Mouse (Mus musculus) layer of hippocampus, postnatal 10 days (tissue): Measurements from ENCODE around the gene Npepps. TPM values are rescaled to one million over a fixed set of nuclear protein-coding genes. Genes with fewer than 3 reads are reported as not detected.
"Not testable (repeated sequence)": the region's sequence is repeated elsewhere in the genome, so short reads cannot be mapped to it uniquely, and the experiment has no call there.

ENCODE experiments used
- DNase-seq, 2 experiments: peaks; one replicate each; pipeline ENCODE4 v3.0.0; 2021; ENCODE audit warnings: low spot score in 2 of 2
- total RNA-seq, 2 experiments: library from RNA; stranded (reverse); gene quantifications; 2 replicates each; pipeline ENCODE4 v1.2.3; 2021

Gene Npepps
- total RNA-seq, 2 experiments from 2014 or later: 144 to 159 TPM

DNA sequence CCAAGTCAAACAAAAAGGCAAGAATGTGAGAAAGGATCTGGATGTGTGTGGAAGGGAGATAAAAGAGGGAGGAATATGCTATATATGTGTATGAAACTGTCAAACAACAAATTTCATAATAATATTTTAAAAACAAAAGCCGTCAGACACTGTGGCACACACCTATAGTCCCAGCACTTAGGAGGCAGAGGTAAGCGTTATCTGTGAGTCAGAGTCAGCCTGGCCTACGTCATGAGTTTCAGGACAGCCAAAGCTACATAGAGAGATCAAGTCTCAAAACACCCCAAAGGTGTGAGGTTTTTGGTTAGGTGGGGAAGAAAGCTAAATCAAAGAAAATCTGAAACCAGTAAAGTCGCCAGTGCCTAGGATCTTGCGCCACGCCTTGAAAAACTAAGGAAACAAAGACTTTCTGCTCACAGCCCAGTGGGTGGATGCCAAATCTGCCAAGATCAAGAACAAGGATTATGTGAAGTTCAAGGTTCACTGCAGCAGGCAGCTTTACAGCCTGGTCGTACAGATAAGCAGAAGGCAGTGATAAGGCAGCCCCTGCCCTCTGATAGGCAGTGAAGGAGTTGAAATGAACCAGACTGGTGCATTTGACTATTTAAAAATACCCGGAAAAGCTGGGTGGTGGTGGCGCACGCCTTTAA is 33.8 kb downstream of the Npepps start:
- DNase-seq: no peak

DNA sequence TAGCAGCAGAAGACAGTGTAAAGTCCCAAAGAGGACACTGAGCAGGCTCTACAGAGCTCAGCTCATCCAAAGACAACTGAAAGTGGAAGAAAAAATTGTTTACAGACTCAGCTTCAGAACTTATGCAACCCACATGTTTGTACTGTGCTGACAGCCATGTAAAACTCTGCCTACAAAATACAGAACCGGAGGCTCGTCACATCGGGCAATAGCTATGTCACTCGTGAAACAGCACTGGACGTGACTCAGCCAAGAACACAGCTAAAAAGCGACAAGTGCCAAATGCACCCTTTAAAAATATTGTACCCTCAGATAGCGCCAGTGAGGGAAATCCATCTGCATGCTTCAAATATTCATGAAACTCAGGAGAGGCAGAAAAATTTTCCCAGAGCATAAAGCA is 39.1 kb downstream of the Npepps start:
- no peak for DNase-seq

DNA sequence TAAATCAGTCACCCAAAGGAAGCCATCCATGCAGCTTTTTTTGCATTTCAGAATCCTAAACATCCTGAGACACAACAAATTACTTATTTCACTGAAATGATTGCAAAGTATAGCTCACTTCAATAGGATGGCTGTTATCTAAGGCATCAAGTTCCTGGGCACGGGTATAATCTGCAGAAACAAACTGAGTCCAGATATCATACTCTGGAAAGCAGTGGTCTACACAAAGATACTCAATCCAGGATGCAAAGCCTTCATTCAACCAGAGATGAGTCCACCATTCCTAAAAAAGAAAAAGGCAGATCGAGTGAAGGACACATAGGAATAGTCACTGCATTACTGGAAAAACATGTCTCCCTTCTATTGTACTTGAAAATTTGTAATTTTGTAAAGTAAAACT is 42.5 kb downstream of the Npepps start:
- DNase-seq: no peak

DNA sequence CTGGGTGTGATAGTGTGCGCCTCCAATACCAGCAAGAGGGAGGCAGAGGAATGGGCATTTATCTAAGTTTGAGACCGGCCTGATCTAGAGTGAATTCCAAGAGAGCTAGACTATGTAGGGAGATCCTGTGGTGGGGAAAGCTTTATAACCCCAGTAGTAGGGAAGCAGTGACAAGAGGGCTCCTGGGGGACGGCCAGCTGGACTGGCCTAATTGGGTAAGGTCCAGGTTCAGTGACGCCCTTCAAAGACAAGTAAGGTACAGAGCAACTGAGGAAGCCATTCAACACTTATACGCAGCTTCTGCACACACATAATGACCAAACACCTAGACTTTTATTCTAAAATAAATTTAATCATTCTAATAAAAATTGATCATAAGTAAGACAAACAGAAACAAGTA is 48.0 kb downstream of the Npepps start:
- DNase-seq: no peak

DNA sequence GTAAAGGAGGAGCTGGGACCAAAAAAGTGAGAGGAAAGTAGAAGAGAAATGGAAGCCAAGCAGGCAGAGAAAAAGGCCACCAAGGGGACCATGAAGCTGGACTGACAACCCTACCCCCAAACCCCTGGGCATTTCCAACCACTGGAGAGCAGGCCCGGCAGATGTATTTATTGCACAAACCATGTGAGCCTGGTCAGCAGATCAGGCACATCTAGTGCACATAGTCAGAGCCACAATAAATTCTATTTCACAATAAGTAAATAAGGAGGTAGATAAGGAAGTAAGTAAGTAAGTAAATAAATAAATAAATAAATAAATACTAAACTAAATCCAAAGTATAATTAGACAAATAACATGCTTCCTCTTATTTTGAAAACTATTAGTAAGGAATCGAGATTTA is 51.0 kb downstream of the Npepps start:
- no peak for DNase-seq

DNA sequence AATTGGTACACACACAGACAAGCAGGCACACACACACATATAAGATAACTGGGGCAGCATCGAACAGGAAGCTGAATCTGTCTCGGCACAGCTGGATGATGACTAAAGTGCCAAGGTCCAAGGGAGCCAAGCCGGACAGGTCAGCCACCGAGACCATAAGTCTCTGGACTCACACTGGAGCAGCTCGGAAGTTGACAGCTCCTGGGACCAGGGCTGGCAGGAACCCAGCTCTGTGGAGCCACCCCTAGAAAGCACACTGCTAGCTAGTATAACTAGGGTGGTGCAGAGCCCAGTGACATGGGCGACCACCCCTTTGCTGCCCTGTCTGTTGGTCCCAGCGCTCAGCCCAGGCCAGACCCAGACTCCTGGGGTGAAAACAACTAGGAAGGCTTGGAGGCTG is 51.5 kb downstream of the Npepps start:
- no peak for DNase-seq

DNA sequence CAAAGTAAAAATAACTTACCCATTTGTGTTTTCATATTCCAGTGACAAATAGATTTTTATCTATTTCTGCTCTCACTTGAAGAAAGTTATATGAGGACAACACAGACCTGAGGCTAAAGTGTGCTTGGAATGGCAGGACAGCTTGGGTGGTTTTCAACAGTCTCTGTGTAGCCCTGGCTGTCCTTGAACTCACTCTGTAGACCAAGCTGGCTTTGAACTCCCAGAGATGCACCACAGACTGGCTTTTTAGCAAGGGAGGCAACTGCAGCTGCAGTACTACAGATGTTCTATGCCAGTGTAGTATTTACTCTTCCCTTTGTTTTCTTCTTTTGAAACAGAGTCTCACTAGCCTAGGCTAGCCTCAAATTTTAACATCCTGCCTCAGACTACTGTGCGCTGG is 54.3 kb downstream of the Npepps start:
- DNase-seq: no peak

DNA sequence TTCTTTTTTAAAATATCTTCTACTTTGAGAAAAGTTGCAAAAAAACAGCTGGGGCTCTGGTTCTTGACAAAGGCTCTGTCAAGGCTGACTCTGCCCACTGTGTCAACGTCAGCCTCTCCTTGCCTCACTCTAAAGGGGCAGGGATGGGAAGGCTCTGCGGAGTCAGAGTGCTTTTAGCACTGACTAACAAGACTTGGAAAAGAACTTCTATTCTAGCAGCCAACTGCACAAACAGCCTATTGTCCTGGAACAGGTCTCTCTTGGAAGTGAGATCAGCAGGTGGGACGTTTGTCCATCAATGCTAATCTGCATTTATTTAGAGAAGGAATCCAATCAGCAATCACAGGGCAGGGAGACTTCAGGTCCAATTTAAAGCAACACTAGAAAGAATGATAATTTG is 57.0 kb downstream of the Npepps start:
- DNase-seq: no peak

DNA sequence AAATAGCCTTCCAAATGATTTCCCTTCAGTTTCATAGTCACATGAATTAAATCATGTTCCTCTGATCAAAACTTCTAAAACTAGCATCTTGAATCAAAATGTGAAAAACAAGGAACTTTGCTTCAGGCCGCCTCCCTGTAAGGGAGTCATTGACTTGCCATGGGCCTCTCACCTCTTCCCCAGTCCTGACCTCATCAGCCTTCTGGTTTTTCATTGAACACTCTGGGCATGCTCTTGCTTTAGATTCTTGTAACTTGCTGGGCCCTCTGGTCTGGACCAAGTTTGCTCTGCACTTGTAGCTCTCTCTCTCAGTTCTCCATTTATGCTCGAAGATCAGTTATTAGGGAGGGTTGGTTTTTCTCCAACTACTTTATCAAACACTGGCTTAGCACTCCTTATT is 58.8 kb downstream of the Npepps start:
- no peak for DNase-seq

DNA sequence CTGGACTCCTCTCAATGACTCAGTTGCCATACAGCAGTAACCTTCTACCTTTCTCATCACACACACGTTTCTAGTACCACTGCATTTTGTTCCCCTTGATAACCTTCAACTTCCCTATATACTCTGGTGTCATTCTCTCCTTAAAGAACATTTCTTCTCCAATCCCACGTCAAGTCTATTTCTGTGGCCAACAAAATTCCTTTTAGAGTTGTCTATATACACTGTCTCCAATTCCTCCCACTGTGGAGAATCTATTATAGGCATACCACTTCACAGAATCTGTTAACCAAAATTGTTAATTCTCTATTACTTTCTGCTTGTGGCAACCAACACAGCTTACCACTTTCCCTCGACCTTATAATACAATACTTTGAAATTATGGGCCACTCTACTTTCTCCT is 60.2 kb downstream of the Npepps start:
- no peak for DNase-seq

DNA sequence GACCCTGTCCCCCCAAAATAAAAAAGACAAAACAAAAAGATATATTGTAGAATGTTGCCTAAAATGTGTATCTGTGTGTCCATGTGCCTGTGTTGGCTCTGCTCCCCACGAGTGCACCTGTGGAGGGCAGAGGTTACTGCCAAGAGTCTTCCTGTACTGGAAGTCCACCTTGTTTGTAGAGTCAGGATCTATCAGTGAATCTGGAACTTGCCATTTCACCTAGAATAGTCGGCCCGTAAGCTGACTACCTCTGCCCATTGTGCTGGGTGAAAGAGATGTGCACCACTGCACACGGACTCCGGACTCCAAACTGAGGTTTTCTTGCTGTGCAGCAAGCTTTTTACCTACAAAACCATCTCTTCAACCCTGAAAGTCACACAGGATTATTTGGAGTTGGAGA is 66.0 kb downstream of the Npepps start:
- no peak for DNase-seq

DNA sequence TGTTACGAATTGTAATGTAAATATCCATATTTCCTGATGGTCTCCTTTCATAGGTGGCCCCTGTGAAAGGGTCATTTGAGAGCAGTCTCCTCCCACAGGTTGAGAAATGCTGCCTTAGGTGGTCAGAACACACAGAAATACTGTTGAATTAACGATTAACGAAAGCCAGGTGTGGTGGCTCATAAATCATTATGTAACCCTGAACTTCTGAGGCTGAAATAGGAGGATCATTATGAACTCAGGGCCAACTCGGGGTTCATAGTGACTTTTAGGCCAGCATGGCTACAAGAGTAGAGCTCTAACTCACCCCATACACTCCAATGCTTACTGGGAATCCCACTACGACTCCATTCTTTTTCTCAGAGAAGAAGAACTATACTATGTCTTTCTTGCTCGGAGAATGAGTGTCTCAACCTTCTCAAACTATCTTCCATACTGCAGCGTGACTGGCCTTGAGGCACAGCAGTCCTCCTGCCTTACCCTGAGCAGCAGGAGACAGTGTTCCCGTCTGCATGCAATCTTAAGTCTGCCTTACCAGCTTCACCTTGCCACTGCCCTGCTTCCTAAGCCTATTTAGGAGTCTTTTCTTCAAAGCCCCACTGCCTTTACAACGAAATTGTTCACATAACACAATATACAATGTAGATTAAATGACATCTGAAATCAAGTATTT is 69.6 kb downstream of the Npepps start:
- DNase-seq: no peak

DNA sequence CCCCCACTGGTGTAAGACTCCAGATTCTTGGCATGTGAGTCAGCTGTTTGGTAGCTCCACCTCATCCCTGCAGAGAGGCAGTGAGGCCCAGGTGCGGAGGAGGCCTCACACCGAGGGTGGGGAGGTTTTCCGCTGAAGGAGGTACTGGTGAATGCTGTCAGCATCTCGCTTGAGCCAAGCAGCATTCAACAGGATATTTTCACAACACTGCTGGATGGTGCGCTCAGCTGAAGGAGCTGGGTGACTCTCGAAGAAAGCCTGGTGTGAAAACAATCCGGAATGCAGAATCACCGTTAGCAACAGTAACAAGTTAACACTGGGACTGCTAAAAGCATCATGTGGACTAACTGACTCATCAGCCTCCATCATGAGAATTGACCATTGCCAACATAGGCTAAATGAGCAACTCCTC is 73.4 kb downstream of the Npepps start:
- no peak for DNase-seq

DNA sequence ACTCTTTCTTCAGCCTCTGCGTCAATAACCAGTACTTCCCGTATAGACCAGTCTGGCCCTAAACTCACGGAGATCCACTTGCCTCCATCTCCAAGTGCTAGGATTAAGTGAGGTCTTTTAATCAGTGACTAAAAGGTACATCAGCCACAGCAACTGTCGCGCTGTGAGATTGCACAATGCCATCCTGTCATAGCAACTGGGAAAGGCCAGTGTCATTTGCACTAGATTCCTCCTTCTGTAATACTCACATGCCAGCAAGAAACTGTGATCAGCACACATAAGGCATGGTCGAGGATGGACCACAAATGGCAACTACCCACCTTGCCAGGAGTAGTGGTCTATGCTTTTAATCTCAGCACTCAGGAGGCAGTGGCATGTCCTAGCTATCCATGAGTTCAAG is 80.9 kb downstream of the Npepps start:
- DNase-seq: no peak

DNA sequence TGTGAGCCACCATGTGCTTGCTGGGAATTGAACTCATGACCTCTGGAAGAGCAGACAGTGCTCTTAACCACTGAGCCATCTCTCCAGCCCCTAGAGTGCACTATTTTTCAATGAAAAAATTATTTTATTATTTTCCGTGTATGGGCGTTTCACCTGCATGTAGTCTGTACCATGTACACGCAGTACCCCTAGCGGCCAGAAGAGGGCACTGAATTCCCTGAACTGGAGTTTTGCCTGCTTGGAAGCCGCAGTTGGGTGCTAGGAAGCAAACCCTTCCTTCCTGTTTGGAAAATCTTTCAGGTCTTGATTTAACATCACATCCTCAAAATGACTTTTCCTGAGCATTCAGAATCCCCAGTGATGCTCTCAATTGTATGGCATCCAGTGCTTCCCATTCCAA is 81.8 kb downstream of the Npepps start:
- peak; percentile 30 to 35 for DNase-seq

DNA sequence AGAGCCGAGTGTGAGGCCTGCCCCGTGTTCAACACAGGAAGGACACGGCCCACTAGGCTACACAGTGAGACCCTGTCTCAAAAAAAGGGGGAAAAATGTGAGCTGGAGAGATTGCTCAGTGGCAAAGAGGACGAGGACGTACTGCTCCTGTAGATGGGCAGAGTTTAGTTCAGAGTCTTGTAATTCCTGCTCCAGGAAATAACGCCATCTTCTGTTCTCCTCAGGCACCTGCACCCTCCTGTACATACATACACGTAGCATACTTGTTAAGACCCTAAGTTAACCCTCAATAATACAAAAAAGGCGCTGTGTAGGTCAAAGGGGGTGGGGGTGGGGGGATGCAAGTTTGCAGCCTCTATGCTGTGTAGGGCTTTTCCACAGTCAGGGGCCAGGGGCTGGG is 83.4 kb downstream of the Npepps start:
- no peak for DNase-seq

DNA sequence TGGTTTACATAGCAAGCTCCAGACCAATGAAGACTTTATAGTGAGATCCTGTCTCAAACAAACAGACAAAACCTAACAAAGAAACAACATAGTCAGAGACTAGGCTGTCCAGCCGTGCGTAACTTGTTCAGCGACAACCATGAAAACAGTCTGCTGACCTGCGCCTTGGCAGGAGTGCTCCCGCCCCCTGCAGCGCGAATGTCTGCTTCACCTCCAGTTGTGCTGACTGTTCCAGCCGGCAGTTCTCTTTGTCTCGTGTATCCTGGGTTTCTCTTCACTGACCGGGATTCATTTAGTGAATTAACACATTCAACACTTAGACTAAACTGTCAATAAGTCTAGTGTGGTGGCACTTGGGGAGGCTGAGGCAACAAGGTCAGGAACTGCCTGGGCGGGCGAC is 83.9 kb downstream of the Npepps start:
- no peak for DNase-seq

DNA sequence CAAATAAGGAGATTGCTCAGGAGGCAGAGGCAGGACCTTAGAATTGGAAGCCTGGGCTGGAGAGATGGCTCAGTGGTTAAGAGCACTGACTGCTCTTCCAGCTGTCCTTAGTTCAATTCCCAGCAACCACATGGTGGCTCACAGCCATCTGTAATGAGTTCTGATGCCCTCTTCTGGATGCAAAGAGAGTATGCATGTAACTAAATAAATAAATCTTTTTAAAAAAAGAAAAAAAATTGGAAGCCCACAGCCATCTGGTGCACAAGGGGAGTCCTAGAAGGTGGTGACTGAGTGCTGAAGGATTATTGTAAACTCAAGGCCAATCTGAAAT is 87.9 kb downstream of the Npepps start:
- DNase-seq: no peak

DNA sequence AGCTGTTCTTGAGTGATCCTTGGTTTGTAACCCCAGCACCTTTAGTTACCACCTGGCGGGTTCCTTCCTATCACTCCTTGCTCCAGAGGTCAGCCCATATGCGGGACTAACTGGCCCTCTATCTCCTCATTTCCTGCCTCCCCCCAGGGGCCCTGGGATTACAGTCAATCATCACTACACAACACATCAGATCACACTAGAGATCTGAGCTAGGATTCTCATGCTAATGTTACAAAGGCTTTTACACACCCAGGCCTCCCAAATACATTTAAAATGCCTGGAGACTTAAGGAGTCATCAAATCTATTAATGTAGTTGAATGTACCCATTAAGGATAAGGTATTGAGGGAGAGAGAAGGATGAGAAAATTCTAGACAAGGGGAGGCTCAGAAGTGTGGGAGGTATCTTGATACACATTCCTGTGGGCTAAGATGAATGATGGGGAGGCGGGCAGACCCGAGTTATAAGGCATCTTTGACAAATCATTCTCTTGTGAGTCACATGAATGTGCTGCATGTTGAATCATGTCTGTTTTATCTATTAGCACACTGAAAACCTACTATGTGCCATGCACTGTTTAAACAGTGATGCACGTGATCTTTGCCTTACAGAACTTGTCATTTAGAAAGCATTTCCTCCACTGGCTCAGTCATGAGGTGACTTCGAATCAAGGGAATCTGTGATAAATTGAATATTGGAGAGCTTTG is 88.4 kb downstream of the Npepps start:
- no peak for DNase-seq

DNA sequence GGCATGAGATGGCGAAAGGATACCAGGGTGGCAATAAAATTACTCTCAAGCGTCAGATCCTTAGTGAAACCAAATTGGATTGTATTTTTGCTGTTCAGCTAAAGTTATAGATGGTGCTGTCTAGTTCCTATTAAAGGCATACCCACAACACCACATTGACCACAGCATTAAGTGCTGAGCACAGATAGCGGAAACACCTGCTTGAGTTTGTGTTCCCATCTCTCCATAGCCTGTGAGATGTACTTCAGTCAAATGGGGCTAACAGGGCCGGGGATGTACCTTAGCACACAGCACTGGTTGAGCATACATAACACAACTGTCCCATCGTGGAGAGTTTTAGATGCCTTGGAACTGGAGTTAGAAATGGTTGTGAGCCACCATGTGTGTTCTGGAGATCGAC is 89.4 kb downstream of the Npepps start:
- no peak for DNase-seq

DNA sequence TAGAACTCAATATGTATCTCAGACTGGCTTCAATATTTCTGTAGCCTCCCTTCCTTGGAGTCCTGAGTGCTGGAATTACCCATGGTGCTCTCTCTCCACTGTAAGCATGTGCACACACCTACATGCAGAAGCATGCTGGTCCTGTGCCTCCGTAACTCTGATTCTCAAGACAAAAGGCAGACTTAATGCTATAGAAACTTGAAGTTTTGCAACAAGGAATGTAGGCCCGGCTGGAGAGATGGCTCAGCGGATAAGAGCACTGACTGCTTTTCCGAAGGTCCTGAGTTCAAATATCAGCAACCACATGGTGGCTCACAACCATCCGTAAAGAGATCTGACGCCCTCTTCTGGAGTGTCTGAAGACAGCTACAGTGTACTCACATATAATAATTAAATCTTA is 90.8 kb downstream of the Npepps start:
- DNase-seq: not testable (repeated sequence)

DNA sequence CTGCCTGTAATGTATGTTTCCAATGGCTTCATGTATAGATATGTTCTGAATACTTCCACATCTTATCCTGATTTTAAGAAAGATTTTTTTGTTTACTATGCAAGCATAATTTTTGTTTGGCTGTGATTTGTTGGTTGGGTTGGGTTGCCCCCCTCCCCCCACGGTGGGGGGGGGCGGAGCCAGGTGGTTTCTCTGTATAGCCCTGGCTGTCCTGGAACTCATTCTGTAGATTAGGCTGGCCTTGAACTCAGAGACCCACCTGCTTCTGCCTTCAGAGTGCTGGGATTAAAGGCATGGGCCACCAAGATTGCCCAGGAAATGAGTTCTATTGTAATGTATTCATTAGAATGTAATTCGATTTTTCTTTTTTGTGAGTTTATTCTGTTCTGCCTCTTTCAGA is 91.2 kb downstream of the Npepps start:
- DNase-seq: no peak

DNA sequence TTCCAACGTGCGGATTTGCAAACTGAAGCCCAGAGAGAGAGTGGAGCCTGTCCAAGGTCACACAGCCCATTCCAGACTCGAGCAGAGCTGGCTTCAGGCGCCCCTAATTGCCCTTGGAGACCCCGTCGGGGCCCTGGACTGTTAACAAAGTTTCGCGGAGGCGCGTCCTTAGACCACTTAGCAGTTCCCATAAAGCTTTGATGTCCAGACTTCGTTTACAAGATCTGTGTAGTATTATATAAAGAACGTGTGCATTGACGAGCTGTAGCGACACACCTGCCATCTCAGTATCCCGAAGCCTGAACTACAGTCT is 91.8 kb downstream of the Npepps start:
- DNase-seq: no peak
